Mouse (Mus musculus) gastrocnemius, postnatal 25 days (tissue): ENCODE data around the gene Cyb5r4. TPM values are rescaled to one million over a fixed set of nuclear protein-coding genes. Genes with fewer than 3 reads are reported as not detected.
"Not testable (repeated sequence)": the region's sequence is repeated elsewhere in the genome, so short reads cannot be mapped to it uniquely, and the experiment has no call there.

Experiments used
- DNase-seq: peaks from one replicate; pipeline ENCODE4 v3.0.0; 2022
- total RNA-seq, 2 experiments: library from RNA; stranded (reverse); gene quantifications; 1 replicate in 1 of 2; 2 replicates in 1 of 2; pipeline ENCODE4 v1.2.3; 2021

Cyb5r4 gene
- total RNA-seq, 2 experiments from 2014 or later: 23.7 to 29.5 TPM

GRCm38 (mm10) chr9:87025764-87026163 is 4.0 kb downstream of the Cyb5r4 start:
- no peak for DNase-seq

- peak; percentile 7 for DNase-seq
Measured at GRCm38 (mm10) chr9:87027423-87028084, 5.7 kb downstream of the Cyb5r4 start.

GRCm38 (mm10) chr9:87032196-87032595 is 10.4 kb downstream of the Cyb5r4 start:
- DNase-seq: no peak

- DNase-seq: no peak
Measured at GRCm38 (mm10) chr9:87034831-87035580, 13.2 kb downstream of the Cyb5r4 start.

GRCm38 (mm10) chr9:87049425-87049824 is 27.6 kb downstream of the Cyb5r4 start:
- no peak for DNase-seq

GRCm38 (mm10) chr9:87055547-87056235 is 33.9 kb downstream of the Cyb5r4 start:
- no peak for DNase-seq

- no peak for DNase-seq
Measured at GRCm38 (mm10) chr9:87062337-87062736, 40.5 kb downstream of the Cyb5r4 start.

GRCm38 (mm10) chr9:87068160-87068559 is 46.3 kb downstream of the Cyb5r4 start:
- DNase-seq: no peak

- DNase-seq: not testable (repeated sequence)
Measured at GRCm38 (mm10) chr9:87071566-87071965, 49.8 kb downstream of the Cyb5r4 start.

- no peak for DNase-seq
Measured at GRCm38 (mm10) chr9:87077919-87078318, 56.1 kb downstream of the Cyb5r4 start.

- peak; percentile 11 for DNase-seq
Measured at GRCm38 (mm10) chr9:87079511-87079910, 57.7 kb downstream of the Cyb5r4 start.

- DNase-seq: no peak
Measured at GRCm38 (mm10) chr9:87086991-87087390, 65.2 kb downstream of the Cyb5r4 start.

GRCm38 (mm10) chr9:87097989-87098388 is 76.2 kb downstream of the Cyb5r4 start:
- no peak for DNase-seq

- DNase-seq: no peak
Measured at GRCm38 (mm10) chr9:87115019-87115418, 93.2 kb downstream of the Cyb5r4 start.

- no peak for DNase-seq
Measured at GRCm38 (mm10) chr9:87115456-87115931, 93.7 kb downstream of the Cyb5r4 start.

- no peak for DNase-seq
Measured at GRCm38 (mm10) chr9:87115978-87116377, 94.2 kb downstream of the Cyb5r4 start.

GRCm38 (mm10) chr9:87118996-87119395 is 97.2 kb downstream of the Cyb5r4 start:
- DNase-seq: no peak

GRCm38 (mm10) chr9:87121956-87122493 is 100.2 kb downstream of the Cyb5r4 start:
- no peak for DNase-seq

- not testable (repeated sequence) for DNase-seq
Measured at GRCm38 (mm10) chr9:87127046-87127445, 105.2 kb downstream of the Cyb5r4 start.
